Mouse (Mus musculus): Measurements from ENCODE around the gene Pear1. TPM values are rescaled to one million over a fixed set of nuclear protein-coding genes. Genes with fewer than 3 reads are reported as not detected.

The Pear1 gene
- polyA plus RNA-seq, 1 experiment = 2.7 TPM

DNA sequence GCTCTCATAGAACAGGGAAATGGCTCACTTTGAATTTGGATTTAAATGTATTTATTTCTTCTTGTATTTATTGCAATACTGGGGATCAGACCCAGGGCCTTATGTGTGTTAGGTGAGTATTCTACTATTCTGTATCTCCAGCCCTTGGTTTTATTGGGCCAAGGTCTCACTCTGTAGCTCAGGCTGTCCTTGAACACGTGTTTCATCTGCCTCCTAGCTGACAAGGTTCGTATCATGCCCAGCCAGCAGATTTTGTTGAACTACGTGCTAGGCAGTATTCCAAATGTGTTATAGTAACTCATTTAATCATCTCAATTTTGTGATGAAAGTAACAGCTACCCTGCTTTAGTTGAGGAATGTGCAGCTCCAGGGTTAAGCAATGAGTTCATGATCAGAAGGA lies 82.1 kb downstream of the Pear1 start:
- Histone ChIP-seq H3K27ac (replicated peaks; ENCODE audit: low read depth, low read length) (no peak overlapping the region), H3K4me1 (ENCODE audit: control insufficient read depth, insufficient read depth, insufficient read length, low read length) (no peaks in the 10 kb centered on the region; the same call in 1 of the 2 replicates), H3K4me3 (ENCODE audit: insufficient read depth, low read depth, low read length) (no peak overlapping the region)

DNA sequence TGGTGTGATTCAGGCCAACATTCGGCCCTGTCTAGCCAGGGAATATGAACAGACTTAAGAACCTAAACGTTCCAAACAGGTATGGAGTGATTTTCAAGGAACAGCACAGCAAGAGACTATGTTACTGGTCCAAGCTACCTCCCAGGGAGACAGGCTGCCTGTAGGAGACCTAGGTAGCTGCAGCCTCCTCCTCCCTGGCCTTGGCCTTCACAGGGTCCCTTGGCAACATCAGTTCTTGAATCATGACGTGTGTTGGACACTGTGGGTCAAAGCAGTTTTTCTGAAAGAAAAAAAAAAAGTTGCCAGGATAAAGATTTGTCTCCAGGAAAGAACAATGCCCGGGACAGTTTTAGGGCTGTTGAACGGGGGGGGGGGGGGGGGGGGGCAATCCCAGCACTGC lies 85.2 kb downstream of the Pear1 start:
- no peaks in the 10 kb centered on the region for H3K4me1 ChIP-seq (ENCODE audit: control insufficient read depth, insufficient read depth, insufficient read length, low read length)
- H3K4me3 ChIP-seq (ENCODE audit: insufficient read depth, low read depth, low read length) = no peak overlapping the region
- H3K27ac ChIP-seq (replicated peaks; ENCODE audit: low read depth, low read length) = no peak overlapping the region

DNA sequence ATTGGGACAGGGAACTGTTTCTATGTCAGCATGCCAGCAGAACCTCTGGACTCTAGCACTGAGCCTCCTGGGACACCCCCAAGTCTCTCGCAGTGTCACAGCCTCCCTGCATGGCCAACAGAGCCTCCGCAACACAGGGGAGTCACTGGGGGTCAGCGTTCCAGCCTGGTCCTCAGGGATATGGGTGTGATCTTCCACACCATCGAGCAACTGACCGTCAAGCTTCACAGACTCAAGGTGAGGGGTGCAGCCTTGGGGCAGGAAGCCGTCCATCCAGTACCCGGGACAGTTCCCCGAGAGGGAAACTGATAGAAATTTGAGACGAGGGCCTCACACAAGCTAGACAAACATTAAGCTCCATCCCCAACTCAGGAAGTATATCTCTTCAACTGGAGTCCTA lies 88.8 kb downstream of the Pear1 start:
- Histone ChIP-seq H3K4me1 (ENCODE audit: control insufficient read depth, insufficient read depth, insufficient read length, low read length) (peaks cover 2% of the 10 kb centered on the region; the same call in 1 of the 2 replicates), H3K27ac (replicated peaks; ENCODE audit: low read depth, low read length) (no peak overlapping the region), H3K4me3 (ENCODE audit: insufficient read depth, low read depth, low read length) (no peak overlapping the region)

DNA sequence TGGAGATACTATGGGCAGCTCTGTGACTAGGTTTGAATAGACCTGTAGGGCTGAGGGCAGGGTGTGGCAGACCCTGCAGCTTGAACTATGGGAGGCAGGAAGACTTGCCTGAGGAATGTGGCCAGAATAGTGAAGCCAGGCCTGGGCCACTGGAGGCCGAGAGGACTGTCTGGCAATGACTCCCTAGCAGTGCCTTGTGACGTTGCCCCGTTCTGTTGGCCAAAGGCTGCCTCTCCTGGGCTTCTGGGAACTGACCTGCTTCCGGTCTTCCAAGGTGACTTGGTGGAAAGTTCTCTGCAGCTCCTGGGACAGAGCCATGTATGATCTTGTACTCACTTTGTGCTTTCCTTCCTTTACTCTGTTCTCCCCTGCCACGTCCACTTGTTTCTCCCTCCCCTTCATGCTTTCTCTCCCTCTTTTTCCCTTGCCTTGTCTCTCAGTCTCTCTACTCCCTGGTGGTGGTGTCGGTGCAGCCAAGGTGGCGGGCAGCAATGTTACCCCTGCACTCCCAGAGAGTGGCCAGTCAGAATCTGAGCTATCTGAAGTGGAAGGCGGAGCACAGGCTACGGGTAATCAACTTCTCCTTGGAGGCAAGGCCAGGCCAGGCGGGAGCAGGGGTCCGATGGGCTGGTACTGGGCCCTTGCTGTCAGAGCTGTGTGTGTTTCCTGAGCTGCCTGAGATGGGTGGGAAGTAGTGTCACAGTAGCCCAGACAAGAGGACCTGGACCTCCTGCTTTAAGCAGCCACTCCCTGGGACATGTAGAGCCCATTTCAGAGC lies 89.9 kb downstream of the Pear1 start:
- peak overlapping the region; percentile 84 for H3K27ac ChIP-seq (replicated peaks; ENCODE audit: low read depth, low read length)
- peaks cover 2% of the 10 kb centered on the region; the same call in 1 of the 2 replicates for H3K4me1 ChIP-seq (ENCODE audit: control insufficient read depth, insufficient read depth, insufficient read length, low read length)
- H3K4me3 ChIP-seq (ENCODE audit: insufficient read depth, low read depth, low read length) = peak overlapping the region; percentile 46

DNA sequence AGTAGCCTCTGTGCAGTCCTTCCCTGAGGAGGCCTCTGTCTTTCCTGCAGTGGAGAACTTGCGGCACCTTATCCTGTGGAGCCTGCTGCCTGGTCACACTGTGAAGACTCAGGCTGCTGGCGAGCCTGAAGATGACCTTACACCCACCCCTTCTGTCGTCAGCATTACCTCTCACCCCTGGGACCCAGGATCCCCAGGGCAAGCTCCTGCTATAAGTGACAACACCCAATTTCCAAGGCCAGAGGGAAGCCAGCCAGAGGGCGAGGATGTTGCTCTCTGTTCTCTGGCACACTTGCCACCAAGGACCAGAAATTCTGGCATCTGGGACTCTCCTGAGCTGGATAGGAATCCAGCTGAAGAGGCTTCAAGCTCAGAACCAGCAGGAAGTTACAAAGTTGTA lies 91.0 kb downstream of the Pear1 start:
- Histone ChIP-seq H3K4me1 (ENCODE audit: control insufficient read depth, insufficient read depth, insufficient read length, low read length) (peaks cover 2% of the 10 kb centered on the region; the same call in 1 of the 2 replicates), H3K4me3 (ENCODE audit: insufficient read depth, low read depth, low read length) (no peak overlapping the region), H3K27ac (replicated peaks; ENCODE audit: low read depth, low read length) (no peak overlapping the region)

DNA sequence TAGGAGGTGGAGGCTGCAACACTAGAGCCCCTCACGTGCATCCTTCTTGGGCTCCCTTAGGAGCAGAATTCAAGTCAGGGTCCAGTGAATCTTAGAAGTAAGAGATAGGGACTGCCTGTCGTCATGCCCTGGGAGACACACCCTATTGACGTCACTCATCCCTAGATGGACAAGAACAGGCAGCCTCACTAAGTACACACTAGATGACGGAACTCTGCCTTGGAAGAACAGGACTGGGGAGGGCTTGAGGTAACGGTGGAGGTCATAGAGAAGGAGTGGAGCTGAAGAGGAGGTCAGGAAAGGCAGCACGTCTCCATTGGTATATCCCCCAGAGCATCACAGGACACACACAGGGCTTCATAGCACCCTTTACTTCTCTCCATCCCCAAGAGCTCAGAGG lies 95.4 kb downstream of the Pear1 start:
- H3K4me1 ChIP-seq (ENCODE audit: control insufficient read depth, insufficient read depth, insufficient read length, low read length) = peaks cover 2% of the 10 kb centered on the region; the same call in 1 of the 2 replicates
- H3K4me3 ChIP-seq (ENCODE audit: insufficient read depth, low read depth, low read length) = no peak overlapping the region
- no peak overlapping the region for H3K27ac ChIP-seq (replicated peaks; ENCODE audit: low read depth, low read length)

DNA sequence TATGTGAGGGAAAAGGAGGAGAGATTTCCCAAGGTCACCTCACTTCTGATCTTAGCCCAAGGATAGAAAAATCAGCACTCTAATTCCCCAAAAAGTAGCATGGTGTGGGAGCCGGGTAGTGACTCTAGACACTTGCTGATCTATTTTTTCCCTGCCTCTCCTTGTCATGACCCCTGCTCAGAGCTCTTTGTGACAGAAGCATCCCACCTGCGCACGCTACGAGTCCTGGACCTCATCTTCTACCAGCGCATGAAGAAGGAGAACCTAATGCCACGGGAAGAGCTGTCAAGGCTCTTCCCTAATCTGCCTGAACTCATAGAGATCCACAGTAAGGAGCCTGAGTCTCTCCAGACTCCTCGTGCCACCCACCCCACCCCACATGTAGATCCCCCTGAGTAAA lies 97.9 kb downstream of the Pear1 start:
- no peak overlapping the region for H3K27ac ChIP-seq (replicated peaks; ENCODE audit: low read depth, low read length)
- H3K4me3 ChIP-seq (ENCODE audit: insufficient read depth, low read depth, low read length) = no peak overlapping the region
- H3K4me1 ChIP-seq (ENCODE audit: control insufficient read depth, insufficient read depth, insufficient read length, low read length) = no peaks in the 10 kb centered on the region

DNA sequence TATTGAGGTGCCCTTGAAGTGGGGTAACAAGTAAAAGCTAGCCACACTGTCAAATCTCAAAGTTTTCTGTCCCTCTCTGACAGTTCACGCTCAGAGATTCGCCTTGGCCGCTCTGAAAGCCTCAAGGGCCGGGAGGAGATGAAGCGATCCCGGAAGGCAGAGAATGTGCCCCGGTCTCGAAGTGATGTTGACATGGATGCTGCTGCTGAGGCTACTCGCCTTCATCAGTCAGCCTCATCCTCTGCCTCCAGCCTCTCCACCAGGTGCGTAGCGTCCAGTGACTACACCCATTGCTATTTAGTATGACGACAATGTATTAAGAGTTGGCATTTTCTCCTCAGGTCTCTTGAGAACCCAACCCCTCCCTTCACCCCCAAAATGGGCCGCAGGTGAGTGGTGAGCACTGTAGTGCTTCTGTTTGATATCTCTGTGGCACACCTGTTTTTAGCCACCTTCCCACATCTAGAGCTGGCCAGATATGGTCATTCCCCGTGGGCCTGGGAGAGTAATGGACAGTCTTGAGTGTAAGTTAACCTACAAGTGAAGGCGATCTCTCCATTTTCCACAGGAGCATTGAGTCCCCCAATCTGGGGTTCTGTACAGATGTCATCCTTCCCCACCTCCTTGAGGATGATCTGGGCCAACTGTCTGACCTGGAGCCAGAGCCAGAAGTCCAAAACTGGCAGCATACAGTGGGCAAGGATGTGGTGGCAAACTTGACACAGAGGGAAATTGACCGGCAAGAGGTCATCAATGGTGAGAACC lies 98.5 kb downstream of the Pear1 start:
- Histone ChIP-seq H3K27ac (replicated peaks; ENCODE audit: low read depth, low read length) (no peak overlapping the region), H3K4me1 (ENCODE audit: control insufficient read depth, insufficient read depth, insufficient read length, low read length) (no peaks in the 10 kb centered on the region), H3K4me3 (ENCODE audit: insufficient read depth, low read depth, low read length) (no peak overlapping the region)

DNA sequence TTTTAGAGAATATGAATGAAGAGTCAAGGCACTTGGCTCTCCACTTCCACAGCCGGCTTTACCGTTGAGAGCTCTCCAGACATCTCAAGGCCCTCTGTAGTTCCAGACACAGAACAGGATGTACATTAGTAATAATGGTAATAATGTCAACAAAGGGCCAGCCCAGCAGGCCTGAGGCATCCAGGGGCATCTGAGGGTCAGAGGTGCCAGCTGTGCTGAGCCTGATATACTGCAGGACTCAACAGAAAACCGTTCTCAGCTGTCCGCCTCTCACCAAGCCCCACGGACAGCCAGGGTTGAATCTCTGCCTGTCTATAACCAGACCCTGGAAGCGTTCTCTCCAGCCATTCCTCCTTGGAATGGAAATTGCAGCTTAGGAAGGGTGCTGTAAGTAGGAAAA lies 99.5 kb downstream of the Pear1 start:
- no peak overlapping the region for H3K4me3 ChIP-seq (ENCODE audit: insufficient read depth, low read depth, low read length)
- no peak overlapping the region for H3K27ac ChIP-seq (replicated peaks; ENCODE audit: low read depth, low read length)
- no peaks in the 10 kb centered on the region for H3K4me1 ChIP-seq (ENCODE audit: control insufficient read depth, insufficient read depth, insufficient read length, low read length)

DNA sequence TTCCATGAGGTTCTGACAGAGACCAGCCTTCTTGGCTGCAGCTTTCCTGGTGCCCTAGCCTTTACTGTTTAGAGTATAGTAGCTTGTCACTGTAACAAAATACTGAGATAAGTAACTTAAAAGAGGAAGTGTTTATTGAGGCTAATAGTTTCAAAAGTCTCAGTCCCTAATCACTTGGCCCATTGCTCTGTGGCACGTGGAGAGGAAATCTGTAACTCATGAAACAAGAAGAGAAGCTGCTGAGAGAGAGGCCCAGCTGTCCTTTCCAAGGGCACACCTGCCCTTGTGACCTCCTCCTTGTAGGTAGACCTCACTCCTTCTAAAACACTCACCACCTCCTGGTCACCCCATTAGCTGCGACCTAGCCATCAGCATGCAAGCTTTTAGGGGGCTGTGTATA lies 105.6 kb downstream of the Pear1 start:
- H3K27ac ChIP-seq (replicated peaks; ENCODE audit: low read depth, low read length) = no peak overlapping the region
- H3K4me1 ChIP-seq (ENCODE audit: control insufficient read depth, insufficient read depth, insufficient read length, low read length) = peaks cover 2% of the 10 kb centered on the region; the same call in 1 of the 2 replicates
- no peak overlapping the region for H3K4me3 ChIP-seq (ENCODE audit: insufficient read depth, low read depth, low read length)

Other genes with a start within 250 kb of the Pear1 start
- gene Arhgef11, start 206.7 kb downstream of the Pear1 start, polyA plus RNA-seq (2012; ENCODE audit: insufficient read depth, insufficient read length, missing spikeins) = 18.3 and 18.7 TPM in 2 replicates
- gene Lrrc71, start 75.7 kb downstream of the Pear1 start, polyA plus RNA-seq (2012; ENCODE audit: insufficient read depth, insufficient read length, missing spikeins) = 0.38 TPM in 1 of 2 replicates, not detected in the other
- not detected in 2 replicates for gene Ntrk1, start 29.1 kb downstream of the Pear1 start, polyA plus RNA-seq (2012; ENCODE audit: insufficient read depth, insufficient read length, missing spikeins)
- not detected in 2 replicates for gene Insrr, start 27.4 kb downstream of the Pear1 start, polyA plus RNA-seq (2012; ENCODE audit: insufficient read depth, insufficient read length, missing spikeins)
- gene Sh2d2a, start 22.4 kb upstream of the Pear1 start, polyA plus RNA-seq (2012; ENCODE audit: insufficient read depth, insufficient read length, missing spikeins) = not detected in 2 replicates
- 25.6 and 28.7 TPM in 2 replicates for gene Prcc, start 61.3 kb upstream of the Pear1 start, polyA plus RNA-seq (2012; ENCODE audit: insufficient read depth, insufficient read length, missing spikeins)
- gene Hdgf, start 82.0 kb upstream of the Pear1 start, polyA plus RNA-seq (2012; ENCODE audit: insufficient read depth, insufficient read length, missing spikeins) = 178 and 215 TPM in 2 replicates
- 158 and 172 TPM in 2 replicates for gene Mrpl24, start 95.2 kb upstream of the Pear1 start, polyA plus RNA-seq (2012; ENCODE audit: insufficient read depth, insufficient read length, missing spikeins)
- gene Isg20l2, start 106.0 kb upstream of the Pear1 start, polyA plus RNA-seq (2012; ENCODE audit: insufficient read depth, insufficient read length, missing spikeins) = 6.7 and 7.9 TPM in 2 replicates
- gene Rrnad1, start 106.4 kb upstream of the Pear1 start, polyA plus RNA-seq (2012; ENCODE audit: insufficient read depth, insufficient read length, missing spikeins) = 4.5 and 6.7 TPM in 2 replicates
- gene Crabp2, start 124.4 kb upstream of the Pear1 start, polyA plus RNA-seq (2012; ENCODE audit: insufficient read depth, insufficient read length, missing spikeins) = not detected in 2 replicates
- gene Nes, start 146.8 kb upstream of the Pear1 start, polyA plus RNA-seq (2012; ENCODE audit: insufficient read depth, insufficient read length, missing spikeins) = 7.6 and 8.4 TPM in 2 replicates
- not detected in 2 replicates for gene Bcan, start 175.9 kb upstream of the Pear1 start, polyA plus RNA-seq (2012; ENCODE audit: insufficient read depth, insufficient read length, missing spikeins)
- gene Hapln2, start 203.3 kb upstream of the Pear1 start, polyA plus RNA-seq (2012; ENCODE audit: insufficient read depth, insufficient read length, missing spikeins) = not detected in 2 replicates
- gene Gpatch4, start 218.8 kb upstream of the Pear1 start, polyA plus RNA-seq (2012; ENCODE audit: insufficient read depth, insufficient read length, missing spikeins) = 11.0 and 13.9 TPM in 2 replicates
- 152 and 153 TPM in 2 replicates for gene Naxe, start 234.2 kb upstream of the Pear1 start, polyA plus RNA-seq (2012; ENCODE audit: insufficient read depth, insufficient read length, missing spikeins)

Measured in brown adipose tissue, adult 24 weeks (tissue).